Comparison of ENCODE assay signal across 11 mouse cellular contexts in the genomic region with DNA sequence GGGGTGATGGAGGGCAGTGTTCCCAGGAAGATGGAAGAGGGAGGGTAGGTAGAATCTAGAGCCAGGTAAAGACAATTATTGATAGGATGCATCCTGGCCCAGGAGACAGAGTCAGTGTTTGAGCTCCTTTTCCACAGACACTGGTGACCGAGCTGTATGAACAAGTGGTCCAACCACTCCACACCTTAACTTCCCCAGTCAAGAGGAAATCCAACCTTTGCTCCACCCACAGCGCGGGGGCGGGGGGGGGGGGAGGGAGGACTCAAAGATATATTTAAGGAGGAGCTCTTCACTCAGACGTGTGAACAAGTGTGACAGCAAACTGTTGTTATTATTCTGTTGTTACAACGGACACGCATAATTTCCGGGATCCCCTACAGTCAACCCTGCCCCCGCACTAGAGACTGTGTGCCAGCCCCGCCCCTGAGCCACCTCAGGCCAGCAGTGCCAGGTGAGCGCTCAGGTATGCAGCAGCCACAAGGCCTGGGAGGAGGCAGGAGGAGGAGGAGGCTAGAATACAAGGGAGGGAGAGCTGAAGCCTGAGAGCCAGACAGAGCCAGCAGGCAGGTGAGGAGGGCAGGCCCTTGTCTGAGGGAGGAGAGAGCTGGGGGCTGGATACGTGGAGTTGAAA. TPM values are rescaled to one million over a fixed set of nuclear protein-coding genes. Genes with fewer than 3 reads are reported as not detected.
A peak's percentile ranks its signal among the peaks of the same experiment; 100 is the strongest.
DNase-seq lines count a peak whose midpoint lies in the region; ATAC-seq lines count a peak whose summit lies in the region.
"Had no signal": no experiment of that assay in that cellular context is flagged by ENCODE, and none has a peak within 500 bp of the region (broad histone marks: within the 10 kb centered on the region; RNA-seq: fewer than 3 reads in every experiment).

No protein-coding gene starts in this region.

- H3K9me3 ChIP-seq in embryonic facial prominence, embryonic 13.5 days: no peaks in the 10 kb centered on the region
- H3K9me3 ChIP-seq in liver, embryonic 12.5 days (replicated peaks): no peaks in the 10 kb centered on the region

- 12% methylated on average over 12 of the region's 12 CpGs for WGBS in embryonic facial prominence, embryonic 13.5 days
- WGBS in liver, embryonic 12.5 days (ENCODE audit: insufficient replicate concordance): 7% methylated on average over 12 of the region's 12 CpGs

- ATAC-seq in embryonic facial prominence, embryonic 13.5 days (ENCODE audit: insufficient number of reproducible peaks, insufficient read depth, low FRiP score, low TSS enrichment, low read depth): peak; percentile 70; the same call in 1 of the 2 replicates
- ATAC-seq in liver, embryonic 12.5 days: no peak
- ATAC-seq in erythroid progenitor cell, adult 5-6 weeks (replicated peaks; ENCODE audit: low FRiP score, poor library complexity, severe bottlenecking): no peak

- no peaks in the 10 kb centered on the region for H3K4me1 ChIP-seq in embryonic facial prominence, embryonic 13.5 days
- peaks cover 6% of the 10 kb centered on the region for H3K4me1 ChIP-seq in liver, embryonic 12.5 days

- 0 out of 2 replicates have a peak overlapping the region, but pooled peaks have one; percentile 24 for H3K4me2 ChIP-seq in embryonic facial prominence, embryonic 13.5 days
- no peak overlapping the region for H3K4me2 ChIP-seq in liver, embryonic 12.5 days

- peak overlapping the region; percentile 60 for H3K27ac ChIP-seq in embryonic facial prominence, embryonic 13.5 days
- no peak overlapping the region for H3K27ac ChIP-seq in liver, embryonic 12.5 days

- peaks cover under 1% of the 10 kb centered on the region; the same call in 1 of the 2 replicates for H3K27me3 ChIP-seq in embryonic facial prominence, embryonic 13.5 days
- H3K27me3 ChIP-seq in liver, embryonic 12.5 days (replicated peaks): peaks cover 24% of the 10 kb centered on the region

- 0 out of 2 replicates have a peak overlapping the region, but pooled peaks have one; percentile 11 for H3K9ac ChIP-seq in embryonic facial prominence, embryonic 13.5 days
- H3K9ac ChIP-seq in liver, embryonic 12.5 days: no peak overlapping the region

- no peaks in the 10 kb centered on the region for H3K36me3 ChIP-seq in embryonic facial prominence, embryonic 13.5 days
- H3K36me3 ChIP-seq in liver, embryonic 12.5 days: no peaks in the 10 kb centered on the region

- H3K4me3 ChIP-seq in embryonic facial prominence, embryonic 13.5 days: no peak overlapping the region
- H3K4me3 ChIP-seq in liver, embryonic 12.5 days: no peak overlapping the region

- DNase-seq in CD4-positive, CD25-positive, alpha-beta regulatory T cell, adult 2 months (ENCODE audit: low read depth, low spot score): peak; percentile 69
- DNase-seq in kidney, postnatal 10 days: peak; percentile 72
- DNase-seq in naive thymus-derived CD4-positive, alpha-beta T cell, adult 2 months (ENCODE audit: low read depth): peak; percentile 59
- no peak for DNase-seq in right cerebral cortex, postnatal 4 days
- DNase-seq in adrenal gland, adult 18-20 months (ENCODE audit: low spot score in 2 of 2): no peak
- DNase-seq: gastrocnemius, postnatal 25 days; thymus, postnatal 14 days had no signal

RNA-seq across cellular contexts. Expression of a gene that starts 3.8 kb away (rescaled TPM):
- 6.6 and 9.4 TPM in 2 replicates for polyA plus RNA-seq in embryonic facial prominence, embryonic 13.5 days (2015; fragmentation: Nextera tagmentation; extraction: Ambion mirVana)
- polyA plus RNA-seq in liver, embryonic 12.5 days (2016; fragmentation: Nextera tagmentation; extraction: Ambion mirVana): 1.3 and 2.1 TPM in 2 replicates
- 2.9 and 6.1 TPM in 2 replicates for total RNA-seq in erythroid progenitor cell, adult 5-6 weeks (2015; ENCODE audit: low replicate concordance)
- 6.2 and 11.2 TPM in 2 replicates for total RNA-seq in erythroid progenitor cell, adult 5-6 weeks (2017; ENCODE audit: low replicate concordance)
- 1 to 10 TPM; 2.6 to 3.0 TPM for total RNA-seq in adrenal gland, adult 18-20 months (2021)

RNA-seq across cellular contexts. Expression of a gene that starts 18.9 kb away (rescaled TPM):
- polyA plus RNA-seq in embryonic facial prominence, embryonic 13.5 days (2015; fragmentation: Nextera tagmentation; extraction: Ambion mirVana): 28.6 and 30.2 TPM in 2 replicates
- 9.8 and 10.4 TPM in 2 replicates for polyA plus RNA-seq in liver, embryonic 12.5 days (2016; fragmentation: Nextera tagmentation; extraction: Ambion mirVana)
- 0.72 and 1.3 TPM in 2 replicates for total RNA-seq in erythroid progenitor cell, adult 5-6 weeks (2015; ENCODE audit: low replicate concordance)
- 0.45 and 1.5 TPM in 2 replicates for total RNA-seq in erythroid progenitor cell, adult 5-6 weeks (2017; ENCODE audit: low replicate concordance)
- total RNA-seq in adrenal gland, adult 18-20 months (2021): 10 to 100 TPM; 22.0 to 26.1 TPM

RNA-seq across cellular contexts. Expression of a gene that starts 37.2 kb away (rescaled TPM):
- polyA plus RNA-seq in embryonic facial prominence, embryonic 13.5 days (2015; fragmentation: Nextera tagmentation; extraction: Ambion mirVana): 45.9 and 48.2 TPM in 2 replicates
- polyA plus RNA-seq in liver, embryonic 12.5 days (2016; fragmentation: Nextera tagmentation; extraction: Ambion mirVana): 41.1 and 42.9 TPM in 2 replicates
- 73.9 and 133 TPM in 2 replicates for total RNA-seq in erythroid progenitor cell, adult 5-6 weeks (2015; ENCODE audit: low replicate concordance)
- 123 and 130 TPM in 2 replicates for total RNA-seq in erythroid progenitor cell, adult 5-6 weeks (2017; ENCODE audit: low replicate concordance)
- 10 to 100 TPM; 95.9 to 96.6 TPM for total RNA-seq in adrenal gland, adult 18-20 months (2021)

RNA-seq across cellular contexts. Expression of a gene that starts 51.9 kb away (rescaled TPM):
- polyA plus RNA-seq in embryonic facial prominence, embryonic 13.5 days (2015; fragmentation: Nextera tagmentation; extraction: Ambion mirVana): 57.6 and 63.3 TPM in 2 replicates
- polyA plus RNA-seq in liver, embryonic 12.5 days (2016; fragmentation: Nextera tagmentation; extraction: Ambion mirVana): 13.7 and 17.9 TPM in 2 replicates
- total RNA-seq in erythroid progenitor cell, adult 5-6 weeks (2015; ENCODE audit: low replicate concordance): 1.4 TPM in 1 of 2 replicates, not detected in the other
- total RNA-seq in erythroid progenitor cell, adult 5-6 weeks (2017; ENCODE audit: low replicate concordance): 3.9 TPM in 1 of 2 replicates, not detected in the other
- total RNA-seq in adrenal gland, adult 18-20 months (2021): 1 to 10 TPM in 1 of 2 experiments, under 1 TPM in 1; 0.50 to 1.4 TPM

RNA-seq across cellular contexts. Expression of a gene that starts 59.7 kb away (rescaled TPM):
- polyA plus RNA-seq in embryonic facial prominence, embryonic 13.5 days (2015; fragmentation: Nextera tagmentation; extraction: Ambion mirVana): 4.7 and 11.8 TPM in 2 replicates
- 1.7 and 1.8 TPM in 2 replicates for polyA plus RNA-seq in liver, embryonic 12.5 days (2016; fragmentation: Nextera tagmentation; extraction: Ambion mirVana)
- total RNA-seq in erythroid progenitor cell, adult 5-6 weeks (2015; ENCODE audit: low replicate concordance): not detected in 2 replicates
- total RNA-seq in erythroid progenitor cell, adult 5-6 weeks (2017; ENCODE audit: low replicate concordance): not detected in 2 replicates
- under 1 TPM in 1 of 2 experiments, not detected in 1; 0.66 TPM for total RNA-seq in adrenal gland, adult 18-20 months (2021)
- total RNA-seq: liver, adult 2 months had no signal

Comparison
In these comparisons a context has a peak if more than half of its experiments do, and no peak if none do; other contexts are left out.
1. DNase-seq: peak in CD4-positive, CD25-positive, alpha-beta regulatory T cell, adult 2 months (single experiment), kidney, postnatal 10 days (single experiment) and naive thymus-derived CD4-positive, alpha-beta T cell, adult 2 months (single experiment); none in right cerebral cortex, postnatal 4 days (single experiment) and adrenal gland, adult 18-20 months (0 of 2).
2. RNA of a gene that starts 18.9 kb away (total RNA-seq): 22.0 to 26.1 TPM in adrenal gland, adult 18-20 months; 0.45 to 1.5 TPM in erythroid progenitor cell, adult 5-6 weeks; every median in the first group is over 4 times any median in the second.